Mouse (Mus musculus): Measurements from ENCODE around the gene Gm9972. TPM values are rescaled to one million over a fixed set of nuclear protein-coding genes. Genes with fewer than 3 reads are reported as not detected.

Gm9972 gene
- not detected in 2 replicates for polyA plus RNA-seq (2012)

- TF ChIP-seq GATA1 (IDR thresholded peaks at IDR 0.05; ENCODE audit: low read length): no peak
Measured at GRCm38 (mm10) chr11:43035446-43035845, at the start of gene Gm9972. Gm9972 (plus strand) TSS chr11:43035746.

DNA sequence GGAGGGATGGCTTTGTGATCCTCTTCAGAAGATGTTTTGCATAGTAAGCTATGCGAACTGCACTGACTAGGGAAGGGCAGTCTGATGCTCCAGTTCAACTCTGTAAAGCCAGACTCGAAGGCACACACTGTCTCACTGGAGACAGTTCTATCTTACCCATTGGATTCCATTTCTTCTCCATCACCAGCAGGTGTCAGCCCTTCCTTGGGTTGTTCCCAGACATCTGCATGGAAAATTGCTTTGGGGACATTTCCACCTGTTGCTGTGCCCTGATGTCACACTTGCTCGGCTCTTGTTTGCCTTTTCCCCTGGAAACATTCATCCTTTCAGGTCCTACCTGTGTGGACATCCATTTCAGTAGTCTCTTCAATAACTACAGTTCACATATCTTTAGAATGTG lies 36.4 kb upstream of the Gm9972 start:
- no peak for TF ChIP-seq GATA1 (IDR thresholded peaks at IDR 0.05; ENCODE audit: low read length)

DNA sequence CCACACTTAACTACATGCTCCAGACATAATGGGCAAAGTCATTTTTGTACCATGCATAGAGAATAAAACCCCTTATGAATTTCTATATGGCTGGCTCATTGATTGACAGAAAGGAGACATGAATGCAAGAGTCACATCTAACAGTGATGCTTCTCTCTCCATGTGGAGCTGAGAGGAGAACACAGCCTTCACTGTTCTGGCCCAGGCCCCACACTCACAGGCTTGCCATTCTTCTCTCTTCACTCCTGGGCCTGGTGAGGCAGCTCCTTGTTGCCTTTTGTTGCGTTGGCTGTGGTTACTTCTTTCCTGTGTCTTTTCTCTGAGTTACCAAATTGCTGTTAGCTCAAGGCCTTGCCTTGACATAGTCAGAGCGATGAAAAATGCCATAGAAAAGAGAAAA lies 23.6 kb upstream of the Gm9972 start:
- no peak for TF ChIP-seq GATA1 (IDR thresholded peaks at IDR 0.05; ENCODE audit: low read length)

- TF ChIP-seq GATA1 (IDR thresholded peaks at IDR 0.05; ENCODE audit: low read length): no peak
Measured at GRCm38 (mm10) chr11:43012980-43013379, 22.6 kb upstream of the Gm9972 start.

GRCm38 (mm10) chr11:43023109-43023688 lies 12.3 kb upstream of the Gm9972 start:
- no peak for TF ChIP-seq GATA1 (IDR thresholded peaks at IDR 0.05; ENCODE audit: low read length)

- TF ChIP-seq GATA1 (IDR thresholded peaks at IDR 0.05; ENCODE audit: low read length): no peak
Measured at GRCm38 (mm10) chr11:43029813-43030212, 5.7 kb upstream of the Gm9972 start.

DNA sequence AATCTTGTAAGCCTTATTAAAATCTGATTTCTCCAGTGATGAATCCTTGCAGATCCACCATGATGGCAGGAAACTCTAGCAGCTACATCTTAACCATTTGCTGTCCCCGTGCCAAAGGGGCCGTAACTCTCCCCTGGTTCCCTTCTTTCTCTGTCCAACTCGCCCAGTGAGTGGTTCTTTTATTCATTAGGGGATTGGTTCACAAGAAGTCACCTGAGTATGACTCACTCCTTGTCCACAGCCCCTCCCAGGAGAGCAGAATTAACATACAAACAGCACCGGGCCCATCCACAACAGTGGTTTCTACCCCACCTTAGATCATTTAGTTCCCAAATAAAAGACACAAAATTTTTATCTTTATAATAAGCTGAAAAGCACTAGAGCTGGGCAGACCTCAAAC lies 3.4 kb upstream of the Gm9972 start:
- no peak for TF ChIP-seq GATA1 (IDR thresholded peaks at IDR 0.05; ENCODE audit: low read length)

GRCm38 (mm10) chr11:43045871-43046548 lies 10.5 kb downstream of the Gm9972 start:
- no peak for TF ChIP-seq GATA1 (IDR thresholded peaks at IDR 0.05; ENCODE audit: low read length)

DNA sequence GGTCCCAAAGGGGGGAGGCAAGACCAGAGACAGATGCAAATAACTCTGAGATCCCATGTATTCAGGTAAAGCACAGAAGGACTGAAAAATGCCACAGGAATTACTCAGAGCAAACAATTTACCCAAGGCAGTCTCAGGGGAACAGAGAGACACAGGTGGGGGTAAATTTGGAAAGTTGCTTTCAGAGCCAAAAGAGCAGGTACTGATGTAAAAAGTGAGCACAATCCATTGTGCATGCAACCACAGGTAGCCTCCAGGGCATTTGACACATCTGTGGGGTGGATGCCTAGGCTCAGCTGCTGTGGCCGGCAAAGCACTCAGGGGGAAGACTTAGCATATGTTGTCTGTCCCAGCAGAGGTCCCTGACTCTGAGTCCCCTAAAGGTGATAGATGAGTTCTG lies 13.8 kb downstream of the Gm9972 start:
- no peak for TF ChIP-seq GATA1 (IDR thresholded peaks at IDR 0.05; ENCODE audit: low read length)

DNA sequence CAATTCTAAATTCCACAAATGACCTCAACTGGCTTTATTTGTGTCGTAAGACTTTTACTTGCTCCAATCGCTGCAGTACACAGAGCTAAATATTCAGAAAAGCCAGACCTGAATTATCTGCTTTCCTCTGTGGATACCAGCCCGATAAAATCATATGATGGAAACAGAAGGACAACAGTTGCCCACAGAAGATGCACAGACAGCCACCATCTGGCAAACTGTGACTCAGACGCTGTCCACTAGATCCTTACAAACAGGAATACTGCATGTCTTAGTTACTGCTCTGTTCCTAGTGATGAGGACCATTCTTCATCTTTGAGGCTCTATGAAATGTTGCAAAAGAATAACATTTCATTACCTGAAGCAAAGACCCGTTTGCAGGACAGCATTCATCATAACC lies 19.4 kb downstream of the Gm9972 start:
- no peak for TF ChIP-seq GATA1 (IDR thresholded peaks at IDR 0.05; ENCODE audit: low read length)

- no peak for TF ChIP-seq GATA1 (IDR thresholded peaks at IDR 0.05; ENCODE audit: low read length)
Measured at GRCm38 (mm10) chr11:43059437-43059970, 24.0 kb downstream of the Gm9972 start.

- no peak for TF ChIP-seq GATA1 (IDR thresholded peaks at IDR 0.05; ENCODE audit: low read length)
Measured at GRCm38 (mm10) chr11:43062286-43062685, 26.7 kb downstream of the Gm9972 start.

GRCm38 (mm10) chr11:43086309-43087050 lies 50.9 kb downstream of the Gm9972 start:
- TF ChIP-seq GATA1 (IDR thresholded peaks at IDR 0.05; ENCODE audit: low read length): no peak

Other genes with a start within 250 kb of the Gm9972 start
- not detected in 2 replicates for gene Atp10b, start 114.1 kb downstream of the Gm9972 start, polyA plus RNA-seq (2012)